Mouse (Mus musculus) stomach, embryonic 16.5 days (tissue): ENCODE measurements around the gene Snx11. TPM values are rescaled to one million over a fixed set of nuclear protein-coding genes. Genes with fewer than 3 reads are reported as not detected.
"Not testable (repeated sequence)": the region's sequence is repeated elsewhere in the genome, so short reads cannot be mapped to it uniquely, and the experiment has no call there.

Experiments used
- ATAC-seq: fragments of 200-750 bp; cut with Nextera tagmentation; 2 replicates; pipeline ENCODE4 v1.8.0; 2017; ENCODE audit warnings: moderate number of reproducible peaks, moderate TSS enrichment; ENCODE audit not compliant: insufficient read depth, low FRiP score
- H3K27ac ChIP-seq: fragments of 300-500 bp; sonication (generic); 2 replicates; pipeline ENCODE4 v1.5.1; 2014; ENCODE audit warnings: low read length
- H3K27me3 ChIP-seq: fragments of 300-500 bp; sonication (generic); 2 replicates; pipeline ENCODE4 v1.6.1; 2014; ENCODE audit warnings: low read length, control low read depth, mixed read lengths; ENCODE audit not compliant: control insufficient read depth, insufficient read depth
- H3K36me3 ChIP-seq: fragments of 300-500 bp; sonication (generic); 2 replicates; pipeline ENCODE4 v1.6.1; 2014; ENCODE audit warnings: low read length; ENCODE audit not compliant: control insufficient read depth, insufficient read depth
- H3K4me1 ChIP-seq: fragments of 300-500 bp; sonication (generic); 2 replicates; pipeline ENCODE4 v1.6.1; 2014; ENCODE audit warnings: low read length, control low read depth, mixed read lengths; ENCODE audit not compliant: control insufficient read depth, insufficient read depth
- H3K4me2 ChIP-seq: fragments of 300-500 bp; sonication (generic); 2 replicates; pipeline ENCODE4 v1.6.1; 2014; ENCODE audit warnings: low read depth, low read length, mixed read lengths
- H3K4me3 ChIP-seq: fragments of 300-500 bp; sonication (generic); replicated peaks from 2 replicates; pipeline ENCODE4 v1.5.1; 2014; ENCODE audit warnings: mild to moderate bottlenecking, low read length
- H3K9ac ChIP-seq: fragments of 300-500 bp; sonication (generic); 2 replicates; pipeline ENCODE4 v1.6.1; 2014; ENCODE audit warnings: low read length
- H3K9me3 ChIP-seq: fragments of 300-500 bp; sonication (generic); replicated peaks from 2 replicates; pipeline ENCODE4 v1.6.1; 2016; ENCODE audit warnings: low read length, control low read depth; ENCODE audit not compliant: control insufficient read depth
- WGBS: fragments of 180-500 bp; shearing (Covaris S2); extraction: QIAGEN DNeasy Blood & Tissue Kit; methylation state at CpG from one replicate; pipeline ENCODE4 v1.1.7; 2014; 5-methylcytosine and 5-hydroxymethylcytosine counted together
- polyA plus RNA-seq: library from polyadenylated mRNA; unstranded; fragments of >200 nt; fragmentation: Nextera tagmentation; extraction: Ambion mirVana; gene quantifications from 2 replicates; pipeline ENCODE4 v1.2.1, GENCODE M21; 2015

Snx11 gene
- polyA plus RNA-seq, 1 experiment from 2014 or later = 14.6 TPM

GRCm38 (mm10) chr11:96818128-96818710, 40.9 kb upstream of the Snx11 start:
- Histone ChIP-seq H3K36me3 (peaks cover 41% of the 10 kb centered on the region), H3K4me1 (peaks cover 10% of the 10 kb centered on the region), H3K27me3 (no peaks in the 10 kb centered on the region), H3K4me3 (no peak overlapping the region), H3K27ac (no peak overlapping the region), H3K9me3 (no peaks in the 10 kb centered on the region), H3K9ac (no peak overlapping the region), H3K4me2 (no peak overlapping the region)
- WGBS = 78% methylated on average over 8 of the region's 8 CpGs
- no peak for ATAC-seq

- no peaks in the 10 kb centered on the region for H3K4me1 ChIP-seq
- no peak overlapping the region for H3K4me2 ChIP-seq
- WGBS = 82% methylated on average over 5 of the region's 5 CpGs
- H3K9ac ChIP-seq = no peak overlapping the region
- H3K9me3 ChIP-seq = no peaks in the 10 kb centered on the region
- no peak overlapping the region for H3K4me3 ChIP-seq
- H3K36me3 ChIP-seq = peaks cover 41% of the 10 kb centered on the region
- H3K27ac ChIP-seq = no peak overlapping the region
- no peak for ATAC-seq
- H3K27me3 ChIP-seq = no peaks in the 10 kb centered on the region
Observed at GRCm38 (mm10) chr11:96816979-96817378, 39.6 kb upstream of the Snx11 start.

- Histone ChIP-seq H3K4me3 (no peak overlapping the region), H3K27me3 (no peaks in the 10 kb centered on the region), H3K4me1 (no peaks in the 10 kb centered on the region), H3K4me2 (no peak overlapping the region), H3K9ac (no peak overlapping the region), H3K36me3 (peaks cover 40% of the 10 kb centered on the region), H3K9me3 (no peaks in the 10 kb centered on the region), H3K27ac (no peak overlapping the region)
- no peak for ATAC-seq
- WGBS = 89% methylated on average over 1 of the region's 1 CpGs
Observed at GRCm38 (mm10) chr11:96816494-96816893, 39.1 kb upstream of the Snx11 start.

GRCm38 (mm10) chr11:96815895-96816294, 38.5 kb upstream of the Snx11 start:
- H3K4me2 ChIP-seq = no peak overlapping the region
- H3K4me3 ChIP-seq = no peak overlapping the region
- H3K27ac ChIP-seq = no peak overlapping the region
- 96% methylated on average over 2 of the region's 2 CpGs for WGBS
- H3K4me1 ChIP-seq = no peaks in the 10 kb centered on the region
- H3K36me3 ChIP-seq = peaks cover 34% of the 10 kb centered on the region
- no peaks in the 10 kb centered on the region for H3K27me3 ChIP-seq
- H3K9me3 ChIP-seq = no peaks in the 10 kb centered on the region
- no peak for ATAC-seq
- H3K9ac ChIP-seq = no peak overlapping the region

GRCm38 (mm10) chr11:96814443-96814842, 37.1 kb upstream of the Snx11 start:
- no peak for ATAC-seq
- Histone ChIP-seq H3K4me2 (no peak overlapping the region), H3K4me3 (no peak overlapping the region), H3K9ac (no peak overlapping the region), H3K4me1 (no peaks in the 10 kb centered on the region), H3K27ac (no peak overlapping the region), H3K9me3 (no peaks in the 10 kb centered on the region), H3K27me3 (no peaks in the 10 kb centered on the region), H3K36me3 (peaks cover 26% of the 10 kb centered on the region)
- 80% methylated on average over 2 of the region's 2 CpGs for WGBS

GRCm38 (mm10) chr11:96813920-96814319, 36.6 kb upstream of the Snx11 start:
- no peak overlapping the region for H3K9ac ChIP-seq
- no peak overlapping the region for H3K4me2 ChIP-seq
- no peaks in the 10 kb centered on the region for H3K27me3 ChIP-seq
- H3K9me3 ChIP-seq = no peaks in the 10 kb centered on the region
- ATAC-seq = no peak
- no peaks in the 10 kb centered on the region for H3K4me1 ChIP-seq
- H3K4me3 ChIP-seq = no peak overlapping the region
- 87% methylated on average over 5 of the region's 5 CpGs for WGBS
- H3K27ac ChIP-seq = no peak overlapping the region
- H3K36me3 ChIP-seq = peaks cover 26% of the 10 kb centered on the region

GRCm38 (mm10) chr11:96813455-96813854, 36.1 kb upstream of the Snx11 start:
- Histone ChIP-seq H3K27me3 (no peaks in the 10 kb centered on the region), H3K4me2 (no peak overlapping the region), H3K9ac (no peak overlapping the region), H3K9me3 (no peaks in the 10 kb centered on the region), H3K27ac (no peak overlapping the region), H3K36me3 (peaks cover 31% of the 10 kb centered on the region), H3K4me1 (no peaks in the 10 kb centered on the region), H3K4me3 (no peak overlapping the region)
- 88% methylated on average over 4 of the region's 4 CpGs for WGBS
- no peak for ATAC-seq

- H3K4me1 ChIP-seq, H3K4me3 ChIP-seq, H3K27me3 ChIP-seq, H3K9ac ChIP-seq, H3K27ac ChIP-seq, ATAC-seq, H3K9me3 ChIP-seq, H3K4me2 ChIP-seq: not testable (repeated sequence)
- peaks cover 28% of the 10 kb centered on the region for H3K36me3 ChIP-seq
- WGBS = 81% methylated on average over 1 of the region's 1 CpGs
Observed at GRCm38 (mm10) chr11:96811188-96811587, 33.8 kb upstream of the Snx11 start.

- no peak overlapping the region for H3K4me2 ChIP-seq
- 88% methylated on average over 6 of the region's 6 CpGs for WGBS
- H3K27me3 ChIP-seq = no peaks in the 10 kb centered on the region
- peaks cover 24% of the 10 kb centered on the region for H3K36me3 ChIP-seq
- no peak overlapping the region for H3K9ac ChIP-seq
- H3K9me3 ChIP-seq = no peaks in the 10 kb centered on the region
- ATAC-seq = no peak
- no peak overlapping the region for H3K27ac ChIP-seq
- H3K4me1 ChIP-seq = no peaks in the 10 kb centered on the region
- no peak overlapping the region for H3K4me3 ChIP-seq
Observed at GRCm38 (mm10) chr11:96809562-96810235, 32.3 kb upstream of the Snx11 start.
